Mouse (Mus musculus) thymus, postnatal 25 days (tissue): ENCODE measurements around the gene Mboat2.
A peak's percentile ranks its signal among the peaks of the same experiment; 100 is the strongest.

Experiments
- DNase-seq: peaks from one replicate; pipeline ENCODE4 v3.0.0; 2022

Gene Mboat2

DNA sequence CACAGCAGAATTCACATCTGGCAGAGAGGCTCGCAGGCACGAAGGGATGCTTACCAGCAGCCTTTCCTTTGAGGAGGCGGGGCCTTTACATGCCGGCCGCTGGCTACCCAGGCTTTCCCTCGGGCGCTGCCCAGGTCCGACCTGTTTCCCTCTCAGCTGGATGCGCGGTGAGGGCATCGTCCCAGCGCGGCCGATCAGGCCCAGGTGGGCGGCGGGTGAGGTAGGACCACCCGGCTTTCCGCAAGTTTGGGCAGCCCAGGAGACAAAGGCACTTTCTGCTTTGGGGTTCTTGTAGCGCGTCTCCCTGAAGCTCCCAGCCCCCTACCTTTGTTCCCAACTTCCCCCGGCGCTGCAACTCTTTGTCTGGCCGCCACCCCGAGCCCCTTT, at the start of gene Mboat2:
Gene Mboat2, plus strand, starts transcription at position 114 of the 387 bp plus-strand sequence.
- DNase-seq, result no peak

DNA sequence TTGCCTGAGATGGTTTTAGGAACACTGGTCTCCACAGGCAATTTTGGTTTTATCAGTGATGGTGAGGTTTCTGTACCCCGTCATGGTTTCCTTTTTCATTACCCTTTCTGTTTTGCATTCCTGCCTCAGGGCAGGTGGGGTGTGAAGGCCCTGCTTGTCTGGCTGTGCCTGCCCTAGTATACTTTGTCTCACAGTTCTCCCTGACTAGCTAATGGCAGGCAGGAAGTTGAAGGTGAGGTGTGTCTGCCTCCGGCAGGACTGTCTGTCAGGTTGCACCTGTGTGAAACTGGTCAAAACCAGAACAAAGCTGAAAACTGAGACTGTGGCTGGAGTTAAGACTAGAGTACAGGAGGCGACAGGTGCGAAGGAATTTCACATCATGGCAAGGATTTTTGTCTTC, 46.9 kb upstream of the Mboat2 start:
- DNase-seq, result no peak

DNA sequence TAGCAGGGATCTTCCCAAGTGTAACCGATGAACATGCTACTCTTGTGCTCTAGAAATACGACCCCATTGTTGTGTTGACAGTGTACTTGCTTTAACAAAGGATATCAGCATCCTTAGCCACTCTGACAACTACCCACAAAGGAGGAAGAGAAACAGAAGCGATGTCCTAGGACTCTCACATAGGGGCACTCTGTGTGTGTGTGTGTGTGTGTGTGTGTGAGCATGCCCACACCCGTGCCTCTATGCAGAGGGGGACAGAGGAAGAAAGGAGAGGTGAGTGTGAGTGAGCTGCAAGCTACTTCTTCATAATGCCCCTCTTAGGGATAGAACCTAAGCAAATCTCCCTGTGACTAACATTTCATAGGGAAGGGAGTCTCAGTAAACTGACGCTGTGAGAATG, 44.8 kb upstream of the Mboat2 start:
- DNase-seq, result no peak

DNA sequence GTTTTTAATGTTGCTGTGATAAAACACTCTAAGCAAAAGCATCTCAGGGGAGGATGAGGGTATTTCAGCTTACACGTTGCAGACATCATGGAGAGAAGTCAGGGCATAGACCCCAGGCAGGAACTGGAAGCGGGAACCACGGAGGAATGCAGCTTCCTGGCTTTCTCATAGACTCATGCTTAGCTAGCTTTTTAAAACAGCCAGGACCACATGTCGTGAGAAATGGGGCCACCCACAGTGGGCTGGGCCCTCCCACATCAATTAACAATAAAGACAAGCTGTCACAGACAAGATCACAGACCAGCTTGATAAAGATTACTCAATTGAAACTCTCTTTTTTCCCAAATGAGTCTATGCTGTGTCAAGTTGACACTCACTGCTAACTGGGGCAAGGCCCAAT, 44.4 kb upstream of the Mboat2 start:
- DNase-seq, result no peak

DNA sequence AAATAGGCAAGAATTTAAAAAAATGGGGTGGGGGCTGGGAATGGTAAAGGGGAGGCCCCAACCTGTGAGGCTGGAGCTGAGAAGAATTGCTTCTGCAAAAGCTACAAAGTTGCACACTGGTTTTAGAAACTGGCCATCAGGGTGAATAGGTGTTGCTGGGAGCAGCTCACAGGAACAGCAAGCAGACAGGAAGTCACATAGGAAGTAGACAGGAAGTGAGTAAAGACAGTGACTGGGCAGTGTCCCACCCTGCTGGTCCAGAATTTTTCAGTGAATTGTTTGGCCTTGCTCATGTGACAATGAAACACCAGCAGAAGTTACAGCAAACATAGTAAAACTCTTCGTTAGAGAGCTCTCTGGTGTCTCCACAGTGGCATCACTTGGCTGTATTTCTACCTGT, 41.0 kb upstream of the Mboat2 start:
- DNase-seq, result no peak

DNA sequence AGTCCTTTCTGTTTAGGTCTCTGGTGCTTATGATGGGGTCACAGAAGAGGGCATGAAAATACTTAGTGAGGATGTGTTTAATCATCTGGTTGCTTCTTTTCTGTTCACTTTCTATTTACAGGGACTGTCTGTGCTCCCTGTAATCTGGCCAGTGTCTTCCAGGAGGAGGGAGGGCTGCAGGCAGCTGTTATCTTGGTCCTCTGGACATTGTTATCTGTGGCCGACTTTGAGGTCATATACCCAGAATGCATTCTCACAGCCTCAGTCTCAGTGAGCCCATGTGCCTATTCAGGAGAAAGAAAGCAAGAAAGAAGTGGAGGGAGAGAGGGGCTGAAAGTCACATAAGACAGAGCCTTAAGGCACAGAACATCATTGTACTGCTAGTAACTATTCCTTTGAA, 19.4 kb upstream of the Mboat2 start:
- DNase-seq, result no peak

DNA sequence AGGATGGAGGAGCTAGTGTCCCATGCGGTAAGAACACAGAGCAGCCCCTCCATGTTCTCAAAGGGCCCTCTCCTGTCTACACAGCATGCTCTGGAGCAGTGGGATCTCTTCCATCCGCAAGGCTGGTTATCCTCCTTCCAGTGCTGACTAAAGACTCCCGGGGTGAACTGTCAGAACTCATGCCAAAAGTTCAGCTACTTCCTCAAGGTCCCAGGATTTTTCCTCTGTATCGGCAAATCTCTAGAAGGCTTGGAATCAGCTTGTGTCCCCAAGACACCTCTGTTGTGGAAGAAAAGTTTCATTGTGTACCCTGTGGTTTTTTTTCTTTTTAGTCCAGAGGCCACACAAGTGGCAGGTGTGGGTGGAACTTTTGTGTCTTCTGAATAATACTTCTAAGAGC, 18.8 kb upstream of the Mboat2 start:
- no peak for DNase-seq

DNA sequence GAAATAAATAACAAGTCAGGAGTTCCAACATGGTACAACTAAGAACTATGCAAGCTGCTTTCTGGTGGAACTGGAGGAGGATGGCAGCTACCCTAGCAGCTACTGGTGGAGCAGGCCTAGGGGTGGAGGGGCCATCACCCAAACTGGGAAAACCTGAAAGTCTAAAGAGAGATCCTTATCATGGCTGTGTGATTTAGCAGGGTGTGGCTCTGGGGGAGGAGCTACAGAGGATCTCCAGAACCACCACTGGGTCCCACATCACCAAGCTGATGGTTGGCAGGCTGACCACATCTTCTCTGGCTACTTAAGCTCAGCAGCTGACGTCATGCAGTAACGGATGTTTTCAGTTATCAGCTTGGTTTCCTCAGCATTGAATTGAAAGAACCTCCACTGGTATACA, 7.8 kb upstream of the Mboat2 start:
- DNase-seq, result no peak

DNA sequence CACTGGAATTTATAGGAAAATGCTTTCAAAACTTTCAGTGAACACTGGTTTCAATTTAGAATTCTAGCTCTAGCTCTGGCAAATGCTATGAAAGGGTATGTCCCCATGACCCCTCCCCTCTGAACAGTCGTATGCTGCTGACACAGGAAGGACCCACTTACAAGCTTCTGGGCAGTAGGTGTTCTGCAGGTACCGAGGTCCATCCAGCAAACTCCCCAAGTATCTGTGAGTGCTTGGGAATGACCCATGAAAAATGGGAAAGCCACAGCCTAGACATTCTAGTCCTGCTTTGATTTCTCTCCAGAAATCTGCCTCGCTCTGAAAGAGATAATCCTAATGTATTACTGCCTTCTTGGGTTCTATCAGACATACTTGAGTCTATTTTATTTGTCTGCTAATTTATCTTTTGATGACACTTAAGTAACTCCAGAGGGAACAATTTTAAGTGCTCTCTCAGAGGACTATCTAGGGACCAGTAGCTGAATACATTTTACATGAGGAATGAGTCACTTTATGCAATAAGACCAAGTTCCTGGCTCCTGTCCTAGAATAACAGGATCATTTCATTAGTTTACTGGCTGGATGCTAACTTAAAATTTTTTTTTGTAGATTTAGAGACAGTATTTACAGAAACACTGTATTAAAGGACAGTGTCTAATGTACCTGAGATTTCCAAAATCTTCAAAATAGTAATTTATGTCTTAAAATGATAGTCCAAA, 6.9 kb upstream of the Mboat2 start:
- no peak for DNase-seq

DNA sequence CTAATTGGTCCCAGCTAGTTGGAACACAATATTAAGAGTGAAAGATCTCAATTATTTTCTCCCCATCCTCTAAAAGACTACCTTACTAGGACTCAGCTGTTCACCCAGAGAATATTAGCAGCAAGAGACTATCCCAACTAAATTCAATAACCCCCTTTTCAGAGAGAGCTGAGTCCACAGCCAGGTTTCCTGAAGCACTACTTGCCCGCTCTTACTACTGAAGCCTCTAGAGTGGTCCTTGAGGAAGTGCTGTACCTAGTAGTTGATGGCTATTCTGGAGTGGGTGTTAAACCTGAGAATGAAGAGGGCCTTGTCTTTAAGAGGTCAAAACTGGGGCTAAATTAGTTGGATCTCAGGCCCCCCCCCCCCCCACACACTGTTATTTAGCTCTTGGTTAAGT, 593 bp upstream of the Mboat2 start:
- DNase-seq, result no peak

DNA sequence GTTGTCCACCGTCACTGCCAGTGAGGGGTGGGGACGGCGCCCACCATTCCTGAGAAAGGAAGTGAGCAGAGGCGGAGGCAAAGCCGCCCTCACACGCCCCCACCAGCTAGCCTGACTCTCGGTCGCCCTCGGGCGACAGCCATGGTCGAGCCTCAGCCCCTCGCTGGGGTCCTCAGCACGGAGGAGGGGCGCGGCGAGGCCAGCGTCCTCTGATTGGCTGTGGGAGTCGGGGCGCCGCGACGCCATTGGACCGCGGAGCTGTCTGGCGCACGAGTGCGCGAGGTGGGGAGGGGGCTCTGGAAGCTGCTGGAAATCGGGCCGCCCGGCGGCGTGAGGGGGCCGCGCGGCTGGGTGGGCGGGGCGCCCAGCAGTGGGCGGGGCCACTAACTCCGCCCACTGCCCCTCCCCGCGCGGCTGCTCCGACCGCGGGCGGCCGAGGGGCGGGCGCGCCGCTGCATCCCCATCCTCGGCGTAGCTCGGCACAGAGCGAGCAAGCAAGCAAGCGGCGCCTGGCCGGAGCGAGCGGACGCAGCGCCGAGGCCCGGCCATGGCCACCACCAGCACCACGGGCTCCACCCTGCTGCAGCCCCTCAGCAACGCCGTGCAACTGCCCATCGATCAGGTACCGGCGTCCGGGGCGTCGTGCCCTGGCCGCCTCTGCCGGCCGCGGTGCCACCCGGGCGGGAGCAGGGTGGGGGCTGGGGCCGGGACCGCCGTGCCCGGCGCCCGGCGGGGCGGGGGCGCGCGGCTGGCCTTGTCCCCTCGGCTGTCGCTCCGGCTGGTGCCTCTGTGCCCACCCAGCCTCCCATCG, 679 bp downstream of the Mboat2 start:
- peak; percentile 91 for DNase-seq

DNA sequence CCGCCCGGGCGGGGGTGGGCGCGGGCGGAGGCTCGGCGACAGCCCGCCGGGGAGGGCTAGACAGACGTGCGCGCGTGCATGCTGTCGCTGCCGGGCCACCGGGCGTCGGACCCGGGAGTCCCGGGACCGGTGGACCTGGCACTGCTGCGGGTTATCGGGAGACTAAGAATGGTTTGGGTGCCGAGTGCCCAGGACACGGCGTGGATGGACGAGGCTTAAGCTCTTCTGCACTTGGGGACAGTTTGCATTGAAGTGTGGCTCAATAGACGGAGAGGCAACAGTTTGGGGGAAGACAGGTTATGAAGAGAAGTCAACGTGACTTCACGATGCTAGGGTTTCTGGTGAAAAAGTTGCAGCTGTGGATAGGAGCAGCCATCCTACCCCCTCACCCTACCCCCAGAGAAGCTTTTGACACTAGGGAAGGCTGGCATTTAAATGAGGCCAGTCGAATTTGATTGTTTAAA, 1.3 kb downstream of the Mboat2 start:
- no peak for DNase-seq

DNA sequence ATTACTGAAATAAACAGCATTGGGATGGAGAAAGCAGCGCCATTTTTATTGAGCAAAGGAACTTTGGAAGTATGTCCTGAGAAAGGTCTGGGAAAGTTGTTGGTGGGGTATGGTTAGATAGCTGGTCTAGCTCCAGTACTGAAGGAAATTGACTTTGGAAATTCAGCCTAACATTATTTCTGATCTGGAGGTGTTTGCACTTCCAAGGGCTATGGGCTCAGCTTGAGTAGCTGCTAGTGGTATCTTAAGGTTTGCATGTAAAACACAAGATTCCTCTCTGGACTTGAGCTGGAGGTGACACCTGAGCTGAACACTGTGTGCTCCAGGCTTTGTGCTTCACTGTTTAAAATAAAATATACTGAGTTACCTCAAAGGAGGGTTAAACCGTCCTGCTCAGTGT, 1.8 kb downstream of the Mboat2 start:
- no peak for DNase-seq

DNA sequence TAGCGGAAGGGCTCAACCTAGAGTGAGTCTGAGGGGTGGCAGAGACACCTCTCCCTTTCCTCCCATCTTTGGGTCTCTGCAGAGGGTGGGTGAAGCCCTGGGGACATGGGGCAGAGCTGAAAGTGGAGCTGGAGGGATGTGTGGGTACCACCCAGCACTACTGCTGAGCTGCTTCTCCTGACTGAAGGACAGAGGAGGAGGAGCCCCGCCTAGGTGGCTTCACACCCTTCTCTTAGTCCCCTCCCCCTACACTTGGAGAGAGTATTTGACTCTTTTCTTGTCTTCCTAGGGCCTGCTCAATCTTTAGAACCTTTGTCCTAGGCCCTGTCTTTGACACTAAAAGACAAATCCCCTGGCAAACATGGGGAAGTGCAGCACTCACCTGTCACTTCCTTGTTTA, 7.3 kb downstream of the Mboat2 start:
- DNase-seq, result no peak

DNA sequence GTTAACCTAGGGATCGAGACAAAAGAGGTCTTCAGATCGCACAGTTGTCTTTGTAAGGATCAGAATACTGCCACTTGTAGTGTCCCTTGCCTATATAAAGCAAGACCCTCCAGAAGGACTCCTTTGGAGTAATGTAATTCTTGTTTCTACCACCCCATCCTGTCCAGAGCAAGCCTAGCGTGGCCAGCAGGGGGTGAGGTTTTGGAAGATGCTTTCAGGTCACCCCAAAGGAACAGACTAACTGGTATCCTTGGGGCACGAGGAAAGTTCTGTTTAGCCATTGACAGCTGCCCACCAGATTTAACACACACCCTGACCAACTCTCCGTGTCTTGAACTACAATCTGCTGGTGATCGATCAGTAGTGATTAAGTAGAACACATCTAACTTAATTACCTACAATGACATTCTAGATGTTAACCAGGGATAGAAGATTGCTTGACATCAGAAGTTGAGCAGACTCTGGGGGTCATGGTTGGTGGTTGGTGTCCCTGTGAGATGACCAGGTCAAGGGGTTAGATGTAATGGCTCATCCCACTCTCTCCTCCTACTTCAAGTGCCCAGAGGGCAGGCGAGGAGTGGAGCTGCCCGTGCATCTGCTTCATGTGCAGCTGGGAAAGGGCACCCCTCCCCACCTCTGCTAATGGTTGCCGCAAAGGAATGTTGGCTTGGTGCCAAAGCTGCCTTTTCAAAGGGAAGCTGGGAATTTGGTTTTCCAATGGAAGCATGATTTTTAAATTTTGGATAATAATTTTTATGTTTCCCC, 10.6 kb downstream of the Mboat2 start:
- DNase-seq, result no peak

DNA sequence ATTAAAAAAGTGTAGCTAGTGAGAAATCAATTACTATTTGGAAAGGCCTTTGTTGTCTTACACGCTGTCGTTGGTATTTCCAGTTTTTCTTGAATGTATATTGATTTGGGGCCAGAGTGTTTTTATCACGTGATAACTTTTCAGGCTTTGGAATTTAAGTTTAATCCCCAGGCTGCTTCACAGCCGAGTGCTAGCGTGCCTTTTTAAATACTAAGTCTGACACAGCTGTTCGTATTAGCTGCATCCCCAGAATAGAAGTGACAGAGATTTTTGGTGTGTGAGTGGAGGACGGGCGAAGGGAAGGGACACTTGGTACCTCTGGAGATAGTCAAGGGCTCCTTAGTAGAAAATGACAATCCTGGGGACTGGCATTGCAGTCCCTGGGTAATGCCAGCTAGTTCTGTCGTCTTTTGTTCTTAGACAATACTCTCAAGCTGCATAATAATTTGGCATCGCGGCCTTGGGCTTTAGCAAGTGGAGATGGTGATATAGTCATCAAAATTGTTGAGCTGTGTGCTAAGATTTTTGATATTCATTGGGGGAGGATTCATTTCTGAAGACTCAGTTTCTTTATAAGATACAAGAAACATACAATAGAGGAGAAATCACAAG, 11.7 kb downstream of the Mboat2 start:
- DNase-seq, result no peak

DNA sequence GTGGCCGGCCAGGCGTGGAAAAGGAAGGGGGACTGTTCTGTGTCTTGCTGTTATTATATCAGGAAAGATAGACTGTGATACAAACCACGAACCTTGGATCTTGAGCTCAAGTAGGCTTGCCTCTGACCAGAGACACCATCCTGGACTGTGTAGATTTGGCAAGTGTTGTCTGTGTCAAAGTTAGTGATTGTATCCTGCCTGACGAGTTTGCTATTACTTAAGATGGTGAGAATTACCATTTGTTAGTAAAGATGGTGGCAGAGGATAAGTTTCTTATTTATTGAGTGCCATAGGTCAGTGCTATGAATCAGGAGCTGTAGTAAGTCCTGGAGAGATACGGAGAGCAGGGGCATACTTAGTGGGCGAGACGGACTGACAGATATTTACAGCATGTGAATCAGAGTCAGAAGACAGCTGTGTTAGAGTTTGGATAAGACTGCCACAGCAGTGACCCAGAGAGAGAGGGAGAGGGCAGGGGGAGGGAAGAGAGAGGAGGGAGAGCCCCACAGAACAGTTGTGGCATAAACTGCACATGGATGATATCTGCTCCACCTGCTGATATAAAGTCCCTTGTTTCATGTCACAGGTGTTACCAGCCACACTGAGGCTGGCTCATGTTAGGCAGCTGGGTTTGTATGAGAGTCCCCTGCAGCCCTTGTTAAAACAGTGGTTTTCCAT, 12.9 kb downstream of the Mboat2 start:
- DNase-seq, result no peak

DNA sequence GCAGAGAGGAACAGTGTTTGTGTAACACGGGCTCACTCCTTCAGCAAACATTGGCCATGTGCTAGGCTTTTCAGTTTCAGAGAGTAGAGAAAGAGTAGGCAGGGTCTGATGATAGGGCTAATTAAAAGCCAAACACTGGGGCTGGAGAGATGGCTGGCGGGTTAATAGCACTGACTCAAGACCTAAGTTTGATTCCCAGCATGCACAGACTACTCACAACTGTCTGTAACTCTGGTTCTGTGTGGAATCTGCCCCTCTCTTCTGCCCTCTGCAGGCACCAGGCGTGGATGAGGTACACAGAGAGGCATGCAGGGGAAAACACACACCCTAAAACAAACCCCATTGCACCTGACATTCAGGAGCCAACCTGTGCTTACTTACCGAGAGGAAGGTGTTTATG, 14.7 kb downstream of the Mboat2 start:
- peak; percentile 20 for DNase-seq

DNA sequence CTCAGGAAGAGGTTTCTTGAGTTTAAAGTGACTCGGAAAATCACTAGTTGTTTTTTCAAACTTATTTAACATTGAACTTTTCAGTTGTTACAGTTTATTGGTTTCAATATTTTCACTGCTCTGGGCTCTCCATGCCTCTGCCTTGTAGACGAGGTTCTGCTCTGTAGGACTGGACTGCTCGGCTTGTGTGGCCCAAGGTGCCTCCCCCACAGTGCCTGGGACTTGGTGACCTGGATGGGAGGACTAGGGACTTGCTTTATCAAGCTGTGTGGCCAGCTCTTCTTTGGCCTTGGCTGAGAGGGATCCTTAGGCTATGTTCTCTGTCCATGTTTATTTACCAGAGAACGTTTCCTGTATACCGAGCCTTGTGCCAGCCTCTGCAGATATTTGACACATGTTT, 17.4 kb downstream of the Mboat2 start:
- DNase-seq, result no peak

DNA sequence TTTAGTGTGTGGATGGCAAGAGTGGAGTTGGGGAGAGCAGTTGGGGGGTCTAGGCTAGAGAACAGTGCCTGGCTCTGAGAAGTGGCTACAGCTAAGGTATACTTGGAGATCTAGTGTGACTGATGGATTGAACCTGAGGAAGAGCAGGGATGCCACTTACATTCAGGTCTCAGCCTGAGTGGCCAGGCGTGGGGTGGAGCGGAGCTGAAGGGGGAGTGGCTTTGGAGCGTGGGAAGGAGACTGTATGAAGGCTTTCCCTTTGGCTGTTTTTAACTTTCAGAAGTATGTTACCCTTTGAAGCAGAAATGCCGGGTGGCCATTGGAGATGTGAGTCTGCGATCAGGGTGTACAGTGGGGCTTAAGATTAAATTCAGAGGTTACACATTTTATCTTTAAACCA, 26.7 kb downstream of the Mboat2 start:
- no peak for DNase-seq

DNA sequence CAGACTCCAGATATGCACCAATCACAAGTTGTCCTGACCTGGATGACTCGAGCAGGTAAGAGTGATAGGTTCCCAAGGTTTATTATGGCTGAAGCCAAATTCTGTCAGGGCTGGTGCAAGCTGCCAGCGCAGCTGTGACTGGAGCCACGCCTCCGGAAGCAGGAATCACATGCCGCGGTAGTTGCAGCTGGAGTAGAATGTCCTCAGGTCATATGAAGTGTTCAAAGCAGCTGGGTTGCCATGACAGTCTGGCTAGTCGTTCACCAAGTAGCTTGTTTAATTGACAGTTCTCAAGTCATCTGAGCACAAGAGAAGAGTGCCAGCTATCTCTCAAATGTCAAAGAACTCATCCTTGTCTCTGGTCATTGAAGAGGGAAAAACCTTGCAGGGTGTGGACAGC, 28.7 kb downstream of the Mboat2 start:
- DNase-seq, result no peak

DNA sequence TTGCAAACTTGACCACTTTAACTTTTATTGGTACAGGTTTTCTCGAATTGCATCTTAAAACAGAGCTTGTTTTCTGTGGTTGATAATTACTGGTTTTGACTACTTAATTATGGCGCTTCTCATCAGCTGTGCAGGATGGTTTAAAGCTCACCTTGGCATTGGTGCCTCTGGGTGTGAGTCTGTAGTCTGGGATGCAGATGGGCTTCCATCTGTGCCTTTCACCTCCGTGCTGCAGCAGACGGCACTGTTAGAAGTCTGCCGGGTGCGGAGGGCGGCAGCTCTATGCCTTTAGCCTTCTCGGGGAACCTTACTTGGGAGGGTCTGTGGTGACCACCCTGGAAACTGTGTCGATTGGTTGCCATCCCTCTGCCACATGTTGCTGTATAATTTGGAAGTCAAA, 29.8 kb downstream of the Mboat2 start:
- DNase-seq, result no peak

DNA sequence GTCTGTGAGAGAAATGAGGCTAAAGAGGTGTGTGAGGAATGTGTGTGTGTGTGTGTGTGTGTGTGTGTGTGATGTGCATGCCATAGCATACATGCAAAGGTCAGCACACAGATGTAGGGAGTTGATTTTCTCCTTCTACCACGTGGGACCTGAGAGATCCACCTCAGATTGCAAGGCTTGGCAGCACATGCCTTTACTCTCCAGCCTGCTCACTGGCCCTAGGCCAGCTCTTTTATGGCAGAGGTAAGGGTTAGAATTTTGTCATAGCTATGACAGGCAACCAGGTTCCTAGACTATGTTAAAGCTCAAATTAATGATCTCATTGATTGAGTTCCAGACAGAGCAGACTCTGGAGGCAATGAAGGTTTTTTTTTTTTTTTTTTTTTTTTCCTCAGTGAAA, 33.1 kb downstream of the Mboat2 start:
- DNase-seq, result no peak
